Mouse (Mus musculus): ENCODE measurements at regions not wholly inside any gene's neighbourhood (a gene's known extent, or its start where the extent isn't known, plus 50 kb on each side); places are given as distances from the start of the nearest gene placed in this dataset.

DNA sequence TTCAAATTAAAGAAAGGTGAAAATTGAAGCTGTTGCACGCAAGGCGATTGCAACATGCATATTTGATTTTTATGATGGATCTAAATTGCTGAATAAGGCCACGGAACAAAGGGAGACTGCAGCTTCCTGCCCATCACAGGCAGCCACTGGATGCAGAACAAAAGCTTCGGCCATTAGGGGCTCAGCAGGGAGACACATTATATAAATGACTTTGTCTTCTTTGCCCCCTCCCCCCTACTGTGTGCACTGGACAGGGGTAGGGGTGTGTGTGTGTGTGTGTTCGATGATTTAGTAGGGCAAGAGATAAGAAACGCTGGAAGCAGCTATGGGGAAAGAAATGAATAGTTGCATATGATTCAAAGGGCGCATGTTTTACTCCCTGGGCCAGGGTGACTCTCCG lies 481.2 kb upstream of the Pmfbp1 start:
- Histone ChIP-seq H3K36me3 (no peaks in the 10 kb centered on the region), H3K27me3 (no peaks in the 10 kb centered on the region), H3K4me3 (no peak overlapping the region), H3K4me1 (0 out of 2 replicates have a peak, but pooled peaks cover 5% of the 10 kb centered on the region), H3K9me3 (no peaks in the 10 kb centered on the region), H3K27ac (no peak overlapping the region), H3K9ac (no peak overlapping the region), H3K4me2 (no peak overlapping the region)
- 48% methylated on average over 8 of the region's 8 CpGs for WGBS
- no peak for ATAC-seq (ENCODE audit: insufficient number of reproducible peaks, insufficient read depth, low FRiP score, low TSS enrichment, low read depth)

- WGBS, result 71% methylated on average over 7 of the region's 7 CpGs
- no peaks in the 10 kb centered on the region for H3K27me3 ChIP-seq
Measured at GRCm38 (mm10) chr8:109013577-109013976, 480.2 kb upstream of the Pmfbp1 start.

DNA sequence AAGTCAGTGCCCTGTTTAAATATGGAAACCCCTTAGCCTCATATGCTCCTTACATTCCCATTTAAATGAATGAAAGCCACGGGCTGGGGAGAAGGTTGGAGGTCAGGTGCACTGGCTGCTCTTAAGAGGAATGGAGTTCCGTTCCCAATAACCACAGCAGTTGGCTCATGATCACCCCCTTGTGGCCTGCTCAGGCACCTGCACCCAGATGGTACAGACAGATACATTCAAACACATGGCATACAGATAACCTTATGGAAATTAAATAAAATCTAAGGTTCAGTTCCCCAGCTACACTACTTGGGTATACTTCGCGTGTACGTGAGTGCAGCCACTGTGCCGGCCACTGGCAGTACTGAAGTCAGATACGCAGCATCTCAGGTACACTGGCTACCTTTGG lies 479.1 kb upstream of the Pmfbp1 start:
- H3K27me3 ChIP-seq, result no peaks in the 10 kb centered on the region
- no peaks in the 10 kb centered on the region for H3K36me3 ChIP-seq
- H3K27ac ChIP-seq, result no peak overlapping the region
- H3K4me3 ChIP-seq, result no peak overlapping the region
- H3K4me2 ChIP-seq, result no peak overlapping the region
- no peak overlapping the region for H3K9ac ChIP-seq
- no peaks in the 10 kb centered on the region for H3K9me3 ChIP-seq
- H3K4me1 ChIP-seq, result 0 out of 2 replicates have a peak, but pooled peaks cover 5% of the 10 kb centered on the region
- 70% methylated on average over 7 of the region's 7 CpGs for WGBS
- no peak for ATAC-seq (ENCODE audit: insufficient number of reproducible peaks, insufficient read depth, low FRiP score, low TSS enrichment, low read depth)

More at GRCm38 (mm10) chr8:109013577-109013976, 480.2 kb upstream of the Pmfbp1 start:
- Histone ChIP-seq H3K36me3 (no peaks in the 10 kb centered on the region), H3K9ac (no peak overlapping the region), H3K4me3 (no peak overlapping the region), H3K4me1 (0 out of 2 replicates have a peak, but pooled peaks cover 5% of the 10 kb centered on the region), H3K9me3 (no peaks in the 10 kb centered on the region), H3K4me2 (no peak overlapping the region), H3K27ac (no peak overlapping the region)
- ATAC-seq (ENCODE audit: insufficient number of reproducible peaks, insufficient read depth, low FRiP score, low TSS enrichment, low read depth), result no peak

GRCm38 (mm10) chr8:109019565-109019964 lies 474.3 kb upstream of the Pmfbp1 start:
- H3K9ac ChIP-seq, result no peak overlapping the region
- 0 out of 2 replicates have a peak, but pooled peaks cover 5% of the 10 kb centered on the region for H3K4me1 ChIP-seq
- no peak overlapping the region for H3K27ac ChIP-seq
- WGBS, result 80% methylated on average over 7 of the region's 7 CpGs
- H3K27me3 ChIP-seq, result no peaks in the 10 kb centered on the region
- H3K9me3 ChIP-seq, result no peaks in the 10 kb centered on the region
- H3K4me3 ChIP-seq, result no peak overlapping the region
- H3K4me2 ChIP-seq, result no peak overlapping the region
- no peaks in the 10 kb centered on the region for H3K36me3 ChIP-seq
- no peak for ATAC-seq (ENCODE audit: insufficient number of reproducible peaks, insufficient read depth, low FRiP score, low TSS enrichment, low read depth)

DNA sequence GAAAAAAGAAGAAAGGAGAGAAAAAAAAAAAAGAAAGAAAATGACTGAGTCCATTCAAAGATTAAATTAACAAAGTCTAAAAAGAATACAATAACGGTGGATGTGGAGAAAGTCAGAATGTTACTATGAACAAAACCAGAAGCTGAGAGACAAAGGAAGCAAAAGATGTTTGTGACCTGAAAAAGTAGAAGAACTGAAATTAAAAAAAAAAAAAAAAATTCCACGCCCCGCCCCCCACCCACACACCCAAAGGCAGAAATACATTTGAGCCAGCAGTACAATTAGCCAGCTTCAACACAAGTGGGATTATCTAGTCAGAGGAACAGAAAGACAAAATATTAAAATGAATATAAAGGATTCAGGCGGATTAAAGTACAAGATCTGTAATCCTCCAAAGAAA lies 473.7 kb upstream of the Pmfbp1 start:
- Histone ChIP-seq H3K4me2 (no peak overlapping the region), H3K27me3 (no peaks in the 10 kb centered on the region), H3K9ac (no peak overlapping the region), H3K4me3 (no peak overlapping the region), H3K36me3 (no peaks in the 10 kb centered on the region), H3K4me1 (0 out of 2 replicates have a peak, but pooled peaks cover 5% of the 10 kb centered on the region), H3K27ac (no peak overlapping the region), H3K9me3 (no peaks in the 10 kb centered on the region)
- ATAC-seq (ENCODE audit: insufficient number of reproducible peaks, insufficient read depth, low FRiP score, low TSS enrichment, low read depth), result no peak
- 84% methylated on average over 4 of the region's 4 CpGs for WGBS

DNA sequence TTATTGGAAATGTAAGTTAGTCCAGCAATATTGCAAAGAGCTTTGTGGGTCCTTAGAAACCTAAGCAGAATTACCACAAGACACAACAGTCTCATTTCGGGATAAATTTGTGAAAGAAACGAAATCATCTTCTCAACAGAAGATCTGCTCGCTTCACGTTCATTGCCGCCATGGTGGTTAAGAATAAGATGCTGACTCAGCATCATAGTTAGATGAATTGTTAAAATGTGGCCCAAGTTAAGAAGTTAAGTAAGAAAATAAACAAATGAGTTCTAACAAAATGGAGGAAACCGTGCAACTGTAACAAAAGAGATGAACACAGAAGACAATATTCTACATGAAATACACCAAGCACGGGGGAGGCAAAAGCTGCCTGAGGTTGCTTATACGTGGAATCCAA lies 465.9 kb upstream of the Pmfbp1 start:
- 87% methylated on average over 8 of the region's 8 CpGs for WGBS
- no peak for ATAC-seq (ENCODE audit: insufficient number of reproducible peaks, insufficient read depth, low FRiP score, low TSS enrichment, low read depth)
- Histone ChIP-seq H3K4me3 (no peak overlapping the region), H3K9ac (no peak overlapping the region), H3K9me3 (no peaks in the 10 kb centered on the region), H3K36me3 (no peaks in the 10 kb centered on the region), H3K4me2 (no peak overlapping the region), H3K4me1 (no peaks in the 10 kb centered on the region), H3K27me3 (no peaks in the 10 kb centered on the region), H3K27ac (no peak overlapping the region)

DNA sequence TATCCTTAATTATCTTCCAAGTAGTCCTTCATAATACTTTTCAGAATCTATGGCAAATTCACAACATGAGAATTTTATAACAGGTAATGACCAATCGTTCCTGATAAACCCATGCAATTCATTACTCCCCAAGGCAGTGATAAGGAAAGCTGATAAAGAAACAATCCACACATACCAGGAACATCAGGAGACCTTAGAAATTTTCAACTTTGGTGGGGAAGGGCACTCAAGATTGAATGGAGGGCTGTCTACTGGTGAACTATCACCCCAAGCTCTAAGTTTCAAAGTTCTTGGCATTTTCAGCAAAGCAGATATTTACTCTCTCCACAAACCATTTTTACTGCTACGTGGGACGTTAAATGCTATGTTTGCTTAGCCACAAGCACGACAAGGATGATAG lies 440.2 kb upstream of the Pmfbp1 start:
- Histone ChIP-seq H3K9me3 (peaks cover 5% of the 10 kb centered on the region; the same call in 1 of the 2 replicates), H3K36me3 (no peaks in the 10 kb centered on the region), H3K9ac (no peak overlapping the region), H3K4me2 (no peak overlapping the region), H3K27me3 (no peaks in the 10 kb centered on the region), H3K27ac (no peak overlapping the region), H3K4me1 (no peaks in the 10 kb centered on the region), H3K4me3 (no peak overlapping the region)
- WGBS, result 82% methylated on average over 4 of the region's 4 CpGs
- ATAC-seq (ENCODE audit: insufficient number of reproducible peaks, insufficient read depth, low FRiP score, low TSS enrichment, low read depth), result no peak

DNA sequence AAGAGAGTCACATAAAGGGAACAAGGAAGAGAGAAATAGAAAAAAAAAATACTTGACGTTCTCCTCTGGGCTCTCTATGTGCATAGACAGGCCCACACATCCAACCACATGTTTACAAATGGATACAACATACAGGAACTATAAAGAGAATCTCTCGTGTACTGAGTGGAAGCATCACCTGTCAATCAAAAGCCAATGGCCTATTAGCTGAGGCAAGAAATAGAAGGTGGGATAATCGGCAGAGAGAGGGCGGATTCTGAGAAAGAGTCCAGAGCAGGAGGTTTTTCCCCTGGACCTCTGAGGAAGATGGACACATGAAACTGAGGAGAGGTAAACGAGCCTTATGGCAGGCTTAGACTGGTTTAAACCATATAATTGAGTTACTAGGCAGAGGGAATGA lies 434.7 kb upstream of the Pmfbp1 start:
- WGBS, result 79% methylated on average over 5 of the region's 5 CpGs
- H3K4me2 ChIP-seq, result no peak overlapping the region
- H3K4me3 ChIP-seq, result no peak overlapping the region
- H3K9me3 ChIP-seq, result no peaks in the 10 kb centered on the region
- ATAC-seq (ENCODE audit: insufficient number of reproducible peaks, insufficient read depth, low FRiP score, low TSS enrichment, low read depth), result no peak
- H3K27ac ChIP-seq, result no peak overlapping the region
- H3K36me3 ChIP-seq, result no peaks in the 10 kb centered on the region
- no peaks in the 10 kb centered on the region for H3K4me1 ChIP-seq
- H3K27me3 ChIP-seq, result no peaks in the 10 kb centered on the region
- H3K9ac ChIP-seq, result no peak overlapping the region

DNA sequence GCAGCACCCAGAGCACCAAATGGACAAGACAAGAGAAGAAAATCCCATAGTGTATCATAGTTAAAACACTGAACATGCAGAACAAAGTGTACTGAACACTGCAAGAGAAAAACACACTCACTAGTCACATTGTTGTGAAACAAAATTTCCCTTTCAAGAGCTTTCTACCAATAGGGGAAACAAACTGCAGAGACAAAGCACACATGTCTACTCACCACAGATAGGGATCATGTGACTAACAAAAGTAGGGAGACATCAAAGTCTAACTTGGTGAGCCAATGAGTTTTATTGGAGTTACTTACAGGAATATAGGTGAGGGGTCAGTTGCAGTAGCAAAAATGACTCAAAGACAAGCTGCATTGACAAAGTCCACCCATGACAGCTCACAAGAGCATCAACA lies 431.5 kb upstream of the Pmfbp1 start:
- no peak overlapping the region for H3K4me2 ChIP-seq
- no peak overlapping the region for H3K9ac ChIP-seq
- no peak overlapping the region for H3K4me3 ChIP-seq
- no peaks in the 10 kb centered on the region for H3K4me1 ChIP-seq
- H3K36me3 ChIP-seq, result no peaks in the 10 kb centered on the region
- ATAC-seq (ENCODE audit: insufficient number of reproducible peaks, insufficient read depth, low FRiP score, low TSS enrichment, low read depth), result no peak
- H3K27me3 ChIP-seq, result no peaks in the 10 kb centered on the region
- H3K9me3 ChIP-seq, result 0 out of 2 replicates have a peak, but pooled peaks cover 3% of the 10 kb centered on the region
- H3K27ac ChIP-seq, result no peak overlapping the region

- Histone ChIP-seq H3K36me3 (no peaks in the 10 kb centered on the region), H3K27ac (no peak overlapping the region), H3K4me2 (no peak overlapping the region), H3K9me3 (peaks cover 6% of the 10 kb centered on the region; the same call in 1 of the 2 replicates), H3K4me1 (peaks cover 4% of the 10 kb centered on the region; the same call in 1 of the 2 replicates), H3K27me3 (no peaks in the 10 kb centered on the region), H3K9ac (no peak overlapping the region), H3K4me3 (no peak overlapping the region)
- 91% methylated on average over 4 of the region's 4 CpGs for WGBS
- ATAC-seq (ENCODE audit: insufficient number of reproducible peaks, insufficient read depth, low FRiP score, low TSS enrichment, low read depth), result no peak
Measured at GRCm38 (mm10) chr8:109073715-109074114, 420.1 kb upstream of the Pmfbp1 start.

- H3K4me1 ChIP-seq, result peaks cover 4% of the 10 kb centered on the region; the same call in 1 of the 2 replicates
- H3K36me3 ChIP-seq, result no peaks in the 10 kb centered on the region
- no peak for ATAC-seq (ENCODE audit: insufficient number of reproducible peaks, insufficient read depth, low FRiP score, low TSS enrichment, low read depth)
- peak overlapping the region; percentile 40 for H3K4me3 ChIP-seq
- H3K27me3 ChIP-seq, result no peaks in the 10 kb centered on the region
- H3K9ac ChIP-seq, result 0 out of 2 replicates have a peak overlapping the region, but pooled peaks have one; percentile 41
- H3K4me2 ChIP-seq, result peak overlapping the region; percentile 58
- H3K27ac ChIP-seq, result no peak overlapping the region
- 17% methylated on average over 12 of the region's 12 CpGs for WGBS
- peaks cover 6% of the 10 kb centered on the region; the same call in 1 of the 2 replicates for H3K9me3 ChIP-seq
Measured at GRCm38 (mm10) chr8:109075006-109075405, 418.8 kb upstream of the Pmfbp1 start.

- H3K4me3 ChIP-seq, result no peak overlapping the region
- no peak for ATAC-seq (ENCODE audit: insufficient number of reproducible peaks, insufficient read depth, low FRiP score, low TSS enrichment, low read depth)
- H3K9me3 ChIP-seq, result peaks cover 6% of the 10 kb centered on the region; the same call in 1 of the 2 replicates
Measured at GRCm38 (mm10) chr8:109079223-109079622, 414.6 kb upstream of the Pmfbp1 start.

More at GRCm38 (mm10) chr8:109079223-109079622, 414.6 kb upstream of the Pmfbp1 start:
- 51% methylated on average over 6 of the region's 6 CpGs for WGBS
- no peaks in the 10 kb centered on the region for H3K27me3 ChIP-seq
- no peaks in the 10 kb centered on the region for H3K36me3 ChIP-seq
- no peak overlapping the region for H3K4me2 ChIP-seq
- no peak overlapping the region for H3K27ac ChIP-seq
- no peak overlapping the region for H3K9ac ChIP-seq
- H3K4me1 ChIP-seq, result peaks cover 4% of the 10 kb centered on the region; the same call in 1 of the 2 replicates

All from embryonic facial prominence, embryonic 13.5 days (tissue).